Mouse (Mus musculus): Measurements from ENCODE around the gene Zfp385b. TPM values are rescaled to one million over a fixed set of nuclear protein-coding genes. Genes with fewer than 3 reads are reported as not detected.
A peak's percentile ranks its signal among the peaks of the same experiment; 100 is the strongest.

Zfp385b gene
- total RNA-seq, 2 experiments from 2014 or later = 2.8 to 3.3 TPM

- intact Hi-C loops (cut with DNase I) = loop anchor here (5.0 kb wide), 2 partner anchors 97 to 153 kb away; no protein-coding TSS in a partner anchor
- no peak for DNase-seq
These were observed 209.0 kb downstream of the Zfp385b start for GRCm38 (mm10) chr2:77610303-77610991.

DNA sequence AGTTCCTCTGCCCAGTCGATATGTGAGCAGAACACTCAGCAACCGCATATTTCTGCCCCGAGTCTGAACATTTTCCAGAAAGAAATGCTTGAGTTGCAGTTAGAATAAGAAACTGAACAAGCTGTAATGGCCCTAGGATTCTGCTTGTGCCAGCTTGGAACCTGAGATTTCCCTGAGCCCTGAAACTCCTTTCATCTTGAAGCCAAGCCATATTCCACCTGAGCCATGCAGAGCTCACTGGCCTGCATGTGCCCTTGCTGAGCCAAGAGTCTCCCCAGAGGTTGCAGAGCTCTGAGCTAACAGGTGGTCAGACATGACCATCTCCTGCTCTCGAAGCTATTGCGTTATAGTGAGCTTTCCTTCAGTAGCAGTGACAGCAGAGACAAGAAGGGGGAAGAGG, 210.0 kb downstream of the Zfp385b start:
- intact Hi-C loops (cut with DNase I) = loop anchor here (5.0 kb wide), 1 partner anchor 82 kb away; no protein-coding TSS in a partner anchor

GRCm38 (mm10) chr2:77608666-77609065, 210.8 kb downstream of the Zfp385b start:
- DNase-seq = peak in 1 of 2 experiments; percentile 41
- intact Hi-C loops (cut with DNase I) = loop anchor here (5.0 kb wide), 1 partner anchor 81 kb away; no protein-coding TSS in a partner anchor

More for the DNA sequence above, 210.0 kb downstream of the Zfp385b start:
- peak in 1 of 2 experiments; percentile 7 for DNase-seq

DNA sequence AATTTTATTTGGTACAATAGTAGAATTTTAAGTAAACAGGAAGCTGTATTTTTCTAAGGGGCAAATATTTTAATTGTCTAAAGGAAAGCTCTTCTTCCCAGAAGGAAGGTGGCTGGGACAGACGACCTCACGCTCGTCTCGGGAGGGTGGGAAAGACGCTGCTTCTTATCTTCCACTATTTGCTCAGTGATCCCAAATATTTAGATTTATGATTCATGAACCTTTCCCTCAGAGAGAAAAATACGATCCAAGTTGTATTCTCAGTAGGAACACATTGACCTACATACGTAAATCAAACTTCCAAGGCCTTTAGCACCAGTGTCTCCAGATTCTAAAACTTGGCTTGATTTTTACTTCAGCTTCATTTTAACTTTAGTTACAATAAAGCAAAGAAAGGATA, 226.0 kb downstream of the Zfp385b start:
- intact Hi-C loops (cut with DNase I) = no loop called here
- DNase-seq = no peak

DNA sequence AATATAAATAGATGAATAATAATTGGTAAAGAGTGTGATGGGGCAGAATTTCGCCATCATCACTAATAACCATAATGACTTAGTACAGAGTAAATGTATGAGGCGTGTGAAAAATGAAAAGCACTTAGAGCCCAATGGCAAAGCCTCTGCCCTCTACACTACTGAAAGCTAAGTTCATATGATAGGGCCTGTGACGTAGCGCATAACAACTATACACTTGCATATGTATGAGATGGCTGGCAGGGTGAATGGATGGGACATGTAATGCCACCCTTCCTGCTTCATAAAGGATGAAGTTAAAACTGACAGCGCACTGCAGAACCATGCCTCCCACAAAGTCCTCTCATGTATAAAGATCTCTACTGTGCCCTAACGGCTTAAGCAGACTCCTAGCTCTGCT, 226.9 kb downstream of the Zfp385b start:
- intact Hi-C loops (cut with DNase I) = no loop called here
- DNase-seq = no peak

DNA sequence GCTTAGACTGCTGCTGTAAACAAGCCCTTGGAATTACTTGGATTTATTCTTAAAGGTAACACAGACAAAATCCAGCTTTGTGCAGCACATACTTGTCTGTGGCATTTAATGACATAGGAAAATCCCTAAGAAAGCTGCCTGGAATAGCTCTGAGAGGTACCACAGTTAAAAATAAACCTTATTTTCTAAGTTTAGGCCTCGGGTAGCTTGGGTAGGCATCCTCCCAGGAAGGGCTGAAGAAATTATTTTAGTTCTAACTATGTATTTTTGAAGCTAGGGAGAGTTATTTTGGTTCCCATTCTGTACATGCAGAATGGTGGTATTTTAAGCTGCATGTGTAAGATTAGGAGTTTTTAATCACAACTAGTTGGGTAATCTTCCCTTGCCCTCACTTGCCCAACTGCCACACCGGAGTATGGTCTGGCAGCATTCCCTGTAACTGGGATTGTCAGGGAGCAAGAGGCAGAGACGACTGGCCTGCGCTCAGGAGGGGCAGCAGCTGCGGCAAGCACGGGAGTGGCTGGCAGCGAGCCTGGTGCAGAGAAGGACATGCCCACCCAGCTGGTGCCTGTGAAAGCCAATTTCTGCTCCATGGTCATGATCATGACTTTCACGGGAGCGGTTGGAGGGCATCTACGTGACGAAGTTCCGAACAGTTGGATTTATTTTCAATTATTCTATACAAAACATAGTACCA, 230.1 kb downstream of the Zfp385b start:
- intact Hi-C loops (cut with DNase I) = no loop called here
- no peak for DNase-seq

GRCm38 (mm10) chr2:77587387-77587786, 232.1 kb downstream of the Zfp385b start:
- intact Hi-C loops (cut with DNase I) = no loop called here

GRCm38 (mm10) chr2:77586581-77587360, 232.7 kb downstream of the Zfp385b start:
- intact Hi-C loops (cut with DNase I) = no loop called here
- DNase-seq = no peak

More at GRCm38 (mm10) chr2:77587387-77587786, 232.1 kb downstream of the Zfp385b start:
- no peak for DNase-seq

- no peak for DNase-seq
- intact Hi-C loops (cut with DNase I) = no loop called here
These were observed 235.9 kb downstream of the Zfp385b start for GRCm38 (mm10) chr2:77583586-77583985.

DNA sequence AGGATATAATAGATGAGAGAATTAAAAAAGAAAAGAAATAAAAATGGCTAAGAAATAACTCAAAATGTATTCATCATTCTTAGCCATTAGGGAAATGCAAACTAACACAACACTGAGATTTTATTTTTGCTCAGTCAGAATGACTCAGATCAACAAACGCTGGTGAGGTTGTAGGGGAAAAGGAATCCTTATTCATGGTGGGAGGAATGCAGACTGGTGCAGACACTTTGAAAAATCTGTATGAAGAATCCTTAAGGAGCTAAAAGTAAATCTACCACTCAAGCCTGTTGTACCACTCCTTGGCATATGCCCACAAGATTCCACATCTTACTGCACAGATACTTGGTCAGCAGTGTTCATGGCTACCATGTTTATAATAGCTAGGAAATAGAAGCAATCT, 242.9 kb downstream of the Zfp385b start:
- no peak for DNase-seq

DNA sequence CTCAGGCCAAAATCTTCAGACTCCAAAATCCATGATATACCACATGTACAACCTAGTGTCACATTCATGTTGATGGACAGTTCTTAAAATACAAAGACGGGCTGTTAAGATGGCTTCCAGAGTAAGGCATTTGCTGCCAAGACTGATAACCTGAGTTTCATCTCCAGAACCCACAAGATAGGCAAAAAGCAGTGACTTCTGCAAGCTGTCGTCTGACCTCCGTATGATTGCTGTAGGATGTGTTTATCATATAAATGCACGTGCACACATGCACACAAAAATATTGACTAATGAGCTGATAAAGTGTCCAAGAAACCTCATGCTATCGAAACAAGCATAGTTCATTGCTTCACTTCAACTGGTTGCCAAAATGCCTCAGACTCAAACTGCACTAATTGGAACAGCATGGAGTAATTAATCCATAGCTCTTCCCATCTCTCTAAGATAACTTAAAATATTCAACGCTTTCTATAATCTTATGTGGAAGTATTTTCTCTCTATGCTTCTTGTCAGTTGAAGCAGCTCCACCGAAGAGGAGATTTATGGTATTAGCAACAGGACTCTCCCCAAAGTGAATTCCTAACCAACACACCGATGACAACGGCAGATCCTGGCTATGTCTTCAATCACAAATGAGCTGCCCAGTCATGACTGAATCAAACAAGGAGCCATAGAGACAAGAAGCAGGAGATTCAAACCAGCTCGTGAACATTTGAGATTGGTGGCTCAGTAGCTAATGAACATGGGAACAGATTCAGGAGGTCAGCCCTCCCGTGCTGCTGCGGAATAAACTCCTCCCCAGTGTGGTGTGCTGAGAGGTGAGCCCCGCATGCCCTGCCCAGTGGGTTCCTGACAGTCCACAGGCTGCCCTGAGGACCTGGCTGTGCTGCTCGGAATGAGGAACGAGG, 251.7 kb downstream of the Zfp385b start:
- DNase-seq = no peak
- intact Hi-C loops (cut with DNase I) = no loop called here

More for the DNA sequence above, 242.9 kb downstream of the Zfp385b start:
- intact Hi-C loops (cut with DNase I) = no loop called here

- no peak for DNase-seq
- intact Hi-C loops (cut with DNase I) = no loop called here
These were observed 255.7 kb downstream of the Zfp385b start for GRCm38 (mm10) chr2:77563706-77564105.

DNA sequence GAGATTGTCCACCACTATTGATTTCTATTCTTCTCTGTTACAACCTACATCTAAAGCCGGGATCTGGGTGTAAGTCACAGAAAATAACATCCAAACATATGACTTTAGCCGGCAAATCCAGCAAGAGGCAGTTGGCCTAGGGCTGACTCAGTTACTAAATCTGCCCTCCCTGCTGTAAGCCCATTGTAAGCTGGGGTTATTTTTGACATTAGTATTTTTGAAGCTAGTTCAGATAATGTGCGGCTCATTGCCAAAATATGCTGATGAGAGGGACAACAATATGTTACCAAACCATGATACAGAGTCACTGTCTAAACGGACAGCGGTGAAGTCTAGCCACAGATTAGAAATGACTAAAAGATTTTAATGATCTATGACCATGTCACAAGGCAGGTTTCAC, 257.5 kb downstream of the Zfp385b start:
- intact Hi-C loops (cut with DNase I) = no loop called here
- no peak for DNase-seq

GRCm38 (mm10) chr2:77556938-77557337, 262.5 kb downstream of the Zfp385b start:
- intact Hi-C loops (cut with DNase I) = no loop called here
- no peak for DNase-seq

- no peak for DNase-seq
These were observed 263.5 kb downstream of the Zfp385b start for GRCm38 (mm10) chr2:77555980-77556379.

DNA sequence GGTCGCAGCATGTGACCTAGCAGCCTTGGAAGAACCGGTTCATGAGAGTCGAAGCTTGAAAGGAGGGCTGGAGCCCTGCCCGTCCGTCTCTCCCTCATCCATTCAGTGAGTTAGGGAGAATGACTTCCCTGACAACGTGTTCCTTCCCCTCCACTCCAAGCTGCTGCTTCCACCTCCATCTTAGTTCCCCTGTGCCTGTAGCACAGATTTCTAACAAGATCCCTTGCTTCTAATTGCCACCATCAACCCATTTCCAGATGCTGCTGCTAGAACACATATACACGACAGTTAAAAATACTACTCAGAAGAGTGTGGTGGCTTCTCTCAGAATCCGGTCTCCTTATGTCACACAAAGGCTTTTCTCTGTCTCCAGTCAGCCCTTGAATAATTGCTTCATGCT, 266.8 kb downstream of the Zfp385b start:
- intact Hi-C loops (cut with DNase I) = no loop called here
- no peak for DNase-seq

More at GRCm38 (mm10) chr2:77555980-77556379, 263.5 kb downstream of the Zfp385b start:
- intact Hi-C loops (cut with DNase I) = no loop called here

- intact Hi-C loops (cut with DNase I) = no loop called here
- DNase-seq = no peak
These were observed 276.1 kb downstream of the Zfp385b start for GRCm38 (mm10) chr2:77543388-77543787.

DNA sequence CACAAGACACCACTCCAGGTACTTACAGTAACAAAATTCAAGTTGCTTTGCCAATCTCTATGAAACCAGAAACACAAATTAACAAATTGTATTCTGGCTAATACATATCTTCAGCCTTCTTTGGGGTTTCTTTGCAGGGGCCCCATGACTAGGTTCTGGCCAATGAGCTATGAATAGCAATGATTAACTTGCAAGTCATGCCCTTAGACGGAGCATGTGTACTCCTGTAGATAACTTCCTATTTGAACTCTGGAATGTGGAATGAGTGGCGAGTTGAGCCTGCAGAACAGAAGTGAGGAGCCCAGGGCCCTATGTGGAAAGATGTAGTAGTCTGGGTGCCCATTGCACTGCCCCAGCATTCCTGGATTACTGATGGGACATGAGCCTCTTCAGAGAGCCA, 276.8 kb downstream of the Zfp385b start:
- intact Hi-C loops (cut with DNase I) = no loop called here
- DNase-seq = no peak

GRCm38 (mm10) chr2:77541681-77542080, 277.8 kb downstream of the Zfp385b start:
- peak in 1 of 2 experiments; percentile 17 for DNase-seq

DNA sequence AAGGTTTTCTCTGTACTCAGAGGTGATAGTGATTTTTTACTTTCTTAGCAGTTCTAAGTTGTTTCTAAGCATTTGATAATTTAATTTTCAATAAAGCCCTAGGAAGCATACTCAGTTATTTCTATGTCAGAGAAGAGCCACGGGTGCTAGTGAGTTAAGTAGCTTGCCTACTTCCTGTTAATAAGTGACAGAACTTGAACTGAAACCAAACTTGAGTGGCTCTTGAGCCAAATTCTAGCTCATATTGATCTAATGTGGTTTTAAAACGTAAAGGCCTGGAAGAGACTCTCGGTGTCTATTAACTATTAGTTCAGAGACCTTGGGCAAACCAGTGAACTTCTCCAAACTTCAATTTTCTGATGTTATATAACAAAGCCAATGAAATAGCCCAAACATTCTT, 278.6 kb downstream of the Zfp385b start:
- intact Hi-C loops (cut with DNase I) = no loop called here
- no peak for DNase-seq

More at GRCm38 (mm10) chr2:77541681-77542080, 277.8 kb downstream of the Zfp385b start:
- intact Hi-C loops (cut with DNase I) = no loop called here

Measured in gastrocnemius, postnatal 36 days (tissue).